Mouse (Mus musculus): ENCODE results near the gene Ncf4.

DNA sequence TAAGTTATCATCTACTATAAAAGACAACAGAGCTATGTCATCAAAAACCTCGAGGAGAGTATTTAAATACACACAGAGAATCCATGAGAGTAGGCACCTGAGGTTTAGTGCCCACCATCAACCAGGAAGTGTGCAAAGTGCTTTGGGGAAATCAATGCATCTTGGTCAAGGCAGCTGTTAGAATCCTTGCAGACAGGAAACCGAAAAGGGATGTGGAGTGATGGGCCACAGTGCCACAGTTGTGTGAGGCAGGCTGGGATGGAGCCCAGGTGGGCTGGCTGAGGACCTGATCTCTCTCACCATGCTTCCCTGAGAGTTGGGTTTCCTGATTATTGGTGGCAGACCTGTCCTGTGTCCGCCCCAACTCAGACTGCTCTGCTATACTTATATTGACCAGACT, 55.0 kb downstream of the Ncf4 start:
- TF ChIP-seq CTCF (IDR thresholded peaks at IDR 0.05) (no peak), EP300 (IDR thresholded peaks at IDR 0.05) (no peak)
